8 mouse cellular contexts compared by ENCODE assay signal in the genomic region with DNA sequence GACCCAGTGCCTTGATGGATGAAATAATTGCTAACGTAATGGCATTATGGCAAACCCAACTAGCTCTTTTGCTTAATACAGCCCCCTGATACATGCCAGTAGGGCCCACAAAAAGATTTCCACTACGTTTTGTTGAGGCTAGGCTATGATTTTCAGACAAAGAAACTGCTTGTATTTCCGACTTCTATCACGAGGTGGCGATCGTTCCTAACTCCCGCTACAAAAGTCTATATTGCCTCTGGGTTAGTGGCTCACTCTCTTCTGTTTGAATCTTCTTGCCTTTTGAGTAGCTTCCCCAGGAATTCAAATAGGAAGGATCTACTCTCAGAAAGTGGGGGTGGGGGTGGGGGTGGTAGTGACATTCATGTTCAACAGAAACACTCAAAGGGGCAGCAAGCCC. TPM values are rescaled to one million over a fixed set of nuclear protein-coding genes. Genes with fewer than 3 reads are reported as not detected.
DNase-seq lines count a peak whose midpoint lies in the region; ATAC-seq and TF ChIP-seq lines count a peak whose summit lies in the region.

No protein-coding gene starts in this region.

- no peaks in the 10 kb centered on the region for H3K27me3 ChIP-seq in forebrain, postnatal 0 days (ENCODE audit: insufficient read depth, low read length)
- H3K27me3 ChIP-seq in forebrain, embryonic 16.5 days (replicated peaks; ENCODE audit: control insufficient read depth, insufficient read depth, low read length), result no peaks in the 10 kb centered on the region
- H3K27me3 ChIP-seq in liver, embryonic 14.5 days (ENCODE audit: control insufficient read depth, insufficient read depth, low read length), result no peaks in the 10 kb centered on the region
- H3K27me3 ChIP-seq in splenic B cell, adult 2 months (ENCODE audit: control insufficient read depth, insufficient read depth, low read length, poor library complexity, severe bottlenecking), result no peaks in the 10 kb centered on the region

- no peak overlapping the region for H3K9ac ChIP-seq in forebrain, postnatal 0 days
- no peak overlapping the region for H3K9ac ChIP-seq in forebrain, embryonic 16.5 days (replicated peaks; ENCODE audit: low read depth, low read length)
- H3K9ac ChIP-seq in liver, embryonic 14.5 days (replicated peaks), result no peak overlapping the region

- H3K4me2 ChIP-seq in forebrain, postnatal 0 days (ENCODE audit: low read depth), result no peak overlapping the region
- no peak overlapping the region for H3K4me2 ChIP-seq in forebrain, embryonic 16.5 days (ENCODE audit: low read length)
- no peak overlapping the region for H3K4me2 ChIP-seq in liver, embryonic 14.5 days (ENCODE audit: low read depth)

- no peak overlapping the region for H3K4me3 ChIP-seq in forebrain, postnatal 0 days (ENCODE audit: low read depth, low read length)
- no peak overlapping the region for H3K4me3 ChIP-seq in forebrain, embryonic 16.5 days (replicated peaks; ENCODE audit: low read length)
- no peak overlapping the region for H3K4me3 ChIP-seq in liver, embryonic 14.5 days (ENCODE audit: insufficient read depth in 1 of 2, low read depth in 2 of 2, low read length in 2 of 2)

- H3K4me1 ChIP-seq in forebrain, postnatal 0 days (ENCODE audit: insufficient read depth), result no peaks in the 10 kb centered on the region
- H3K4me1 ChIP-seq in forebrain, embryonic 16.5 days (replicated peaks; ENCODE audit: control insufficient read depth, insufficient read depth, low read length), result no peaks in the 10 kb centered on the region
- no peaks in the 10 kb centered on the region for H3K4me1 ChIP-seq in liver, embryonic 14.5 days (replicated peaks; ENCODE audit: control insufficient read depth in 2 of 2, insufficient read depth in 2 of 2, low read length in 1 of 2)

- 5% methylated on average over 7 of the region's 7 CpGs for WGBS in forebrain, postnatal 0 days
- 3% methylated on average over 7 of the region's 7 CpGs for WGBS in forebrain, embryonic 16.5 days
- 3% methylated on average over 7 of the region's 7 CpGs for WGBS in liver, embryonic 14.5 days (ENCODE audit: insufficient replicate concordance)

- DNase-seq in forebrain, postnatal 0 days, result peak; percentile 86
- peak; percentile 44 for DNase-seq in urinary bladder, postnatal 14 days (ENCODE audit: low spot score)
- no peak for DNase-seq in urinary bladder, adult 2 months (ENCODE audit: low spot score)
- DNase-seq in cerebellum, postnatal 4 days (ENCODE audit: low spot score in 2 of 2), result peak; percentile 42 to 64
- peak; percentile 50 for DNase-seq in kidney, adult 9 months
- DNase-seq in liver, embryonic 14.5 days (ENCODE audit: low read depth in 3 of 3, low spot score in 3 of 3), result no peak
- peak; percentile 53 for DNase-seq in splenic B cell, adult 2 months (ENCODE audit: low read depth, low spot score)

- H3K9me3 ChIP-seq in forebrain, postnatal 0 days (ENCODE audit: low read length), result no peaks in the 10 kb centered on the region
- no peaks in the 10 kb centered on the region for H3K9me3 ChIP-seq in forebrain, embryonic 16.5 days (ENCODE audit: control insufficient read depth, low read length)
- H3K9me3 ChIP-seq in liver, embryonic 14.5 days (ENCODE audit: control insufficient read depth, low read length), result no peaks in the 10 kb centered on the region

- no peaks in the 10 kb centered on the region for H3K36me3 ChIP-seq in forebrain, postnatal 0 days (ENCODE audit: insufficient read depth)
- no peaks in the 10 kb centered on the region for H3K36me3 ChIP-seq in forebrain, embryonic 16.5 days (ENCODE audit: control insufficient read depth, insufficient read depth)
- H3K36me3 ChIP-seq in liver, embryonic 14.5 days (replicated peaks; ENCODE audit: control insufficient read depth, insufficient read depth, low read depth), result no peaks in the 10 kb centered on the region
- H3K36me3 ChIP-seq in splenic B cell, adult 2 months (ENCODE audit: control insufficient read depth, insufficient read depth, low read length, poor library complexity, severe bottlenecking), result no peaks in the 10 kb centered on the region

- ATAC-seq in forebrain, postnatal 0 days, result peak; percentile 62
- no peak for ATAC-seq in forebrain, embryonic 16.5 days
- ATAC-seq in liver, embryonic 14.5 days (ENCODE audit: insufficient read depth), result no peak

- TF ChIP-seq CTCF in forebrain, postnatal 0 days (IDR thresholded peaks at IDR 0.05; ENCODE audit: low read depth), result peak; percentile 80
- peak; percentile 64 for TF ChIP-seq CTCF in liver, embryonic 14.5 days (IDR thresholded peaks at IDR 0.05; ENCODE audit: low read depth)

- H3K27ac ChIP-seq in forebrain, postnatal 0 days (ENCODE audit: low read depth, low read length), result no peak overlapping the region
- H3K27ac ChIP-seq in forebrain, embryonic 16.5 days (ENCODE audit: low read length), result no peak overlapping the region
- H3K27ac ChIP-seq in liver, embryonic 14.5 days, result no peak overlapping the region

- TF ChIP-seq EP300 in liver, embryonic 14.5 days (IDR thresholded peaks at IDR 0.05; ENCODE audit: low read depth), result no peak

RNA-seq across cellular contexts. Expression of a gene that starts 18.9 kb away (rescaled TPM):
- not detected in 2 replicates for total RNA-seq in forebrain, postnatal 0 days (2014; rRNA removed)
- not detected in 2 replicates for polyA plus RNA-seq in forebrain, postnatal 0 days (2015; fragmentation: Nextera tagmentation; extraction: Ambion mirVana)
- not detected in 2 replicates for polyA plus RNA-seq in forebrain, embryonic 16.5 days (2015; fragmentation: Nextera tagmentation; extraction: Ambion mirVana)
- polyA plus RNA-seq in urinary bladder, adult 2 months (2012; rRNA removed), result not detected in 2 replicates
- polyA plus RNA-seq in liver, embryonic 14.5 days (2012; rRNA removed), result not detected in 2 replicates
- polyA plus RNA-seq in liver, embryonic 14.5 days (2014; fragmentation: Nextera tagmentation; extraction: Ambion mirVana), result not detected in 2 replicates

RNA-seq across cellular contexts. Expression of a gene that starts 23.3 kb away (rescaled TPM):
- total RNA-seq in forebrain, postnatal 0 days (2014; rRNA removed), result 75.0 and 88.4 TPM in 2 replicates
- 80.4 and 84.7 TPM in 2 replicates for polyA plus RNA-seq in forebrain, postnatal 0 days (2015; fragmentation: Nextera tagmentation; extraction: Ambion mirVana)
- polyA plus RNA-seq in forebrain, embryonic 16.5 days (2015; fragmentation: Nextera tagmentation; extraction: Ambion mirVana), result 80.1 and 80.4 TPM in 2 replicates
- polyA plus RNA-seq in urinary bladder, adult 2 months (2012; rRNA removed), result 33.0 and 33.9 TPM in 2 replicates
- polyA plus RNA-seq in liver, embryonic 14.5 days (2012; rRNA removed), result 10.7 and 14.1 TPM in 2 replicates
- 19.2 and 25.4 TPM in 2 replicates for polyA plus RNA-seq in liver, embryonic 14.5 days (2014; fragmentation: Nextera tagmentation; extraction: Ambion mirVana)

Comparison
In these comparisons a context has a peak if more than half of its experiments do, and no peak if none do; other contexts are left out.
1. DNase-seq: peak in forebrain, postnatal 0 days (single experiment), urinary bladder, postnatal 14 days (single experiment), cerebellum, postnatal 4 days (2 of 2), kidney, adult 9 months (single experiment) and splenic B cell, adult 2 months (single experiment); none in urinary bladder, adult 2 months (single experiment) and liver, embryonic 14.5 days (0 of 3).